Mouse (Mus musculus): ENCODE data around the gene Tpm1. TPM values are rescaled to one million over a fixed set of nuclear protein-coding genes. Genes with fewer than 3 reads are reported as not detected.

The Tpm1 gene
- polyA plus RNA-seq, 1 experiment from 2014 or later: 1,102 TPM

DNA sequence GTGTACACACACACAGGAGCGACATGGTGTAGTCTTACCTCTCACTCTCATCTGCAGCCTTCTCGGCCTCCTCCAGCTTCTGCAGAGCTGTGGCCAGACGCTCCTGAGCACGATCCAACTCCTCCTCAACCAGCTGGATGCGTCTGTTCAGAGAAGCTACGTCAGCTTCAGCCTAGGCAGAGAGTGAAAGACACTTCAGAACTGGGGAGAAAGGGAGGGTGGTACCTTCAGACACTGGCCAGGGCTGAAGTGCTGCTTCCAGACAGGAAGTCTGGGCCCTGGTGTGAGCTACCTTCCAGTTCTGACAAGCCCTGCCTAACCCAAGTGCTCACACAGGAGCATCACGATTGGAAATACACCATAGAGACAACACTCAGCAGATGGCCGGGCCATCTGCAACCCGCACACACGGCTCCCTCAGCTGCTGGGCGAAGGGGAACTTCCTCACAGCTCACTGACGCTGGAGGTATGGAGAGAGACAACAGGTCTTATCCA is 13.2 kb downstream of the Tpm1 start:
- no peak overlapping the region for H3K4me3 ChIP-seq (replicated peaks)
- WGBS: 75% methylated on average over 12 of the region's 12 CpGs
- H3K4me1 ChIP-seq: peaks cover 22% of the 10 kb centered on the region
- no peak for ATAC-seq (ENCODE audit: insufficient read depth, low FRiP score, low read depth)
- no peaks in the 10 kb centered on the region for H3K27me3 ChIP-seq (replicated peaks)
- no peak overlapping the region for H3K4me2 ChIP-seq
- 0 out of 2 replicates have a peak overlapping the region, but pooled peaks have one; percentile 31 for H3K27ac ChIP-seq
- no peak overlapping the region for H3K9ac ChIP-seq
- H3K36me3 ChIP-seq: peaks cover 47% of the 10 kb centered on the region
- 0 out of 2 replicates have a peak, but pooled peaks cover 7% of the 10 kb centered on the region for H3K9me3 ChIP-seq

DNA sequence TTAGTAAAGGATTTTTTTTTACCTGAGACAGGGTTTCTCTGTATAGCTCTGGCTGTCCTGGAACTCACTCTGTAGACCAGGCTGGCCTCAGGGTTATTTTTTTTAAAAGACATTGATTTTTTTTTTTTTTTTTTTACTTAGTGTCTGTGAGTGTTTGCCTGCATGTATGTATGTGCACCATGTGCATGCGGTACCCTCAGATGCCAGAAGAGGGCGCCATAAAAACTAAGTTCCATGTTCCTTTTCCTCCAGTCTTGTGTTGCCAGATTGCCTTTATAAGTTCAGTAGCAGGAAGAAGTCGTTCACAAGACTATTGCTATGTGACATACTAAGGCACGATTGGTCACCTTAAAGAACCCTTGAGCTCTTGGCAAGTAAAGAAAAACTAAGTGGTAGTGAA is 14.5 kb downstream of the Tpm1 start:
- Histone ChIP-seq H3K9me3 (0 out of 2 replicates have a peak, but pooled peaks cover 7% of the 10 kb centered on the region), H3K27me3 (replicated peaks) (no peaks in the 10 kb centered on the region), H3K4me2 (no peak overlapping the region), H3K4me3 (replicated peaks) (no peak overlapping the region), H3K27ac (no peak overlapping the region), H3K4me1 (peaks cover 10% of the 10 kb centered on the region; the same call in 1 of the 2 replicates), H3K36me3 (peaks cover 53% of the 10 kb centered on the region), H3K9ac (no peak overlapping the region)
- WGBS: 91% methylated on average over 4 of the region's 4 CpGs
- ATAC-seq (ENCODE audit: insufficient read depth, low FRiP score, low read depth): no peak

GRCm38 (mm10) chr9:67033016-67033415 is 16.2 kb downstream of the Tpm1 start:
- Histone ChIP-seq H3K4me3 (replicated peaks) (no peak overlapping the region), H3K9me3 (0 out of 2 replicates have a peak, but pooled peaks cover 7% of the 10 kb centered on the region), H3K4me1 (no peaks in the 10 kb centered on the region), H3K4me2 (no peak overlapping the region), H3K27me3 (replicated peaks) (no peaks in the 10 kb centered on the region), H3K9ac (no peak overlapping the region), H3K27ac (no peak overlapping the region), H3K36me3 (peaks cover 60% of the 10 kb centered on the region)
- WGBS: 90% methylated on average over 10 of the region's 10 CpGs
- no peak for ATAC-seq (ENCODE audit: insufficient read depth, low FRiP score, low read depth)

DNA sequence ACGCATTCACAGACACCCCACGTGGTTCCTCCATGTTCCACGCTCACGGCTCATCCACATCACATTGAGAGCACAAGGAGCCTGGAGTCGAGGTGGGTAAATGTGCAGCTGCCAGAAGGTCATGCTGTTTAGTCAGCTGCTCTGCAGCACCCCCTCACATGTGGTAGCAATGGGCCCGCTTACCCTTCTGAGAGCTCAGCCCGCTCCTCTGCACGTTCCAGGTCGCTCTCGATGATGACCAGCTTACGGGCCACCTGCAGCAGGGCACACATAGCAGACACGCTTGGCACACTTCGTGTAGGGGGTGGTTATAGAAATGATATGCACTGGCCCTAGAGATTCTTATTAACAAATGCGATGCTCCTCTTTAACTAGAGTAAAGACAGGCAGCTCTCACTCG is 16.6 kb downstream of the Tpm1 start:
- H3K4me3 ChIP-seq (replicated peaks): no peak overlapping the region
- no peaks in the 10 kb centered on the region for H3K27me3 ChIP-seq (replicated peaks)
- H3K4me2 ChIP-seq: no peak overlapping the region
- no peaks in the 10 kb centered on the region for H3K4me1 ChIP-seq
- peaks cover 63% of the 10 kb centered on the region for H3K36me3 ChIP-seq
- ATAC-seq (ENCODE audit: insufficient read depth, low FRiP score, low read depth): no peak
- no peak overlapping the region for H3K27ac ChIP-seq
- 0 out of 2 replicates have a peak, but pooled peaks cover 7% of the 10 kb centered on the region for H3K9me3 ChIP-seq
- H3K9ac ChIP-seq: no peak overlapping the region
- WGBS: 91% methylated on average over 15 of the region's 15 CpGs

DNA sequence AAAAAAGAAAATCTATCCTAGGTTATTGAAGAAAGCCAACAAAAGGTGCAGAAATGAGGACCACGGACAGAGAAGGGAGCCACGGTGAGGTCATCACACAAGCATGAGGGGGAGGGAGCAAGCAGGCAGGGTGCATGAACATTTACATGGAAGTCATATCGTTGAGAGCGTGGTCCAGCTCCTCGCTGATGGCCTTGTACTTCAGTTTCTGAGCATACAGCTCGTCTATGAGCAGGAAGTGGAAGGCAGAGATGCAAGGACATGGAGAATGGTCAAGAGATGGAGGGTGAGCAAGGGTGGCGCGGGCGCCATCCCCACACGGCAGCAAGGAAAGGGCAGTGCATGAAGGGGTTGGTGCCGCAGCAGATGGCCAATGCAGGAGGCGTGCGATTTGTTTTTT is 19.7 kb downstream of the Tpm1 start:
- Histone ChIP-seq H3K4me3 (replicated peaks) (no peak overlapping the region), H3K9ac (no peak overlapping the region), H3K4me1 (no peaks in the 10 kb centered on the region), H3K4me2 (no peak overlapping the region), H3K9me3 (no peaks in the 10 kb centered on the region), H3K27me3 (replicated peaks) (no peaks in the 10 kb centered on the region), H3K36me3 (peaks cover 58% of the 10 kb centered on the region), H3K27ac (no peak overlapping the region)
- no peak for ATAC-seq (ENCODE audit: insufficient read depth, low FRiP score, low read depth)
- 86% methylated on average over 13 of the region's 13 CpGs for WGBS

DNA sequence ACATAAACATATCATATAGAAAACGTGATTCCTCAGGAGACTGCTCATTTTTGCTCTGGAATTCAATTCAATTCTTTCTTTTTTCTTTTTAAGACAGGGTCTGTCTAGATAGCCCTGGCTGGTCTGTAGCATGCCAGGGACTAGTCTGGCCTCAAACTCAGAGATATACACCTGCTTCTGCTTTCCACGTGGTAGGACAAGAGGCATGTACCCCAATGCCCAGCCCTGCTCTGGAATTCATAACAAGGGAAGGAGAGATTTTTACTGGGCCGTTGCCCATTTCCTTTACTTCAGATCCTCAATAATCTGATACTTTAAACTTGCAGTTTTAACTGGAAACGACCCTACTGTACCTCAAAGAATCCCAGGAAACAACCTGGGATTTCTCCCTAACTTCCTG is 20.3 kb downstream of the Tpm1 start:
- H3K27me3 ChIP-seq (replicated peaks): no peaks in the 10 kb centered on the region
- no peaks in the 10 kb centered on the region for H3K9me3 ChIP-seq
- peaks cover 53% of the 10 kb centered on the region for H3K36me3 ChIP-seq
- H3K4me1 ChIP-seq: no peaks in the 10 kb centered on the region
- 61% methylated on average over 4 of the region's 4 CpGs for WGBS
- no peak for ATAC-seq (ENCODE audit: insufficient read depth, low FRiP score, low read depth)
- no peak overlapping the region for H3K4me2 ChIP-seq
- no peak overlapping the region for H3K27ac ChIP-seq
- no peak overlapping the region for H3K4me3 ChIP-seq (replicated peaks)
- no peak overlapping the region for H3K9ac ChIP-seq

GRCm38 (mm10) chr9:67028133-67028724 is 21.0 kb downstream of the Tpm1 start:
- H3K4me1 ChIP-seq: no peaks in the 10 kb centered on the region
- no peak for ATAC-seq (ENCODE audit: insufficient read depth, low FRiP score, low read depth)
- peaks cover 47% of the 10 kb centered on the region for H3K36me3 ChIP-seq
- H3K27ac ChIP-seq: no peak overlapping the region
- H3K4me2 ChIP-seq: no peak overlapping the region
- H3K27me3 ChIP-seq (replicated peaks): no peaks in the 10 kb centered on the region
- H3K9me3 ChIP-seq: no peaks in the 10 kb centered on the region
- no peak overlapping the region for H3K9ac ChIP-seq
- no peak overlapping the region for H3K4me3 ChIP-seq (replicated peaks)
- 81% methylated on average over 12 of the region's 12 CpGs for WGBS

DNA sequence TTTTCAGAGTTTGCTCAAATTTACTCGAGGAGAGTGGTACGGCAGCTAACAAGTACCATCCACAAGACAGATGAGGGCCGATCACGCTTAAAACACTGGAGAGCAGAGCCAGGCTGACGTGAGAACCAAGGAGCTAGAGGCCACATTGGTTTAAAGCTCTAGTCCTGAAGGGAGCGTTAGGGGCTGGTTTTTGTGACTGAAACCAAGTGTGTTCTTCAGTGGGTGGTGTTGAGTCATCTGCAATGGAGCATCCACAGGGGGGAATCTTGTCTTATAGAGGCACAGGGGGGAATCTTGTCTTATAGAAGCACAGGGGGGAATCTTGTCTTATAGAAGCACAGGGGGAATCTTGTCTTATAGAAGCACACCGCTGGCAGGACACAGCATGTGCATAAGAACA is 22.3 kb downstream of the Tpm1 start:
- ATAC-seq (ENCODE audit: insufficient read depth, low FRiP score, low read depth): no peak
- Histone ChIP-seq H3K27ac (no peak overlapping the region), H3K4me2 (no peak overlapping the region), H3K4me1 (no peaks in the 10 kb centered on the region), H3K9me3 (no peaks in the 10 kb centered on the region), H3K27me3 (replicated peaks) (no peaks in the 10 kb centered on the region), H3K9ac (no peak overlapping the region), H3K4me3 (replicated peaks) (no peak overlapping the region), H3K36me3 (peaks cover 41% of the 10 kb centered on the region)
- 89% methylated on average over 7 of the region's 7 CpGs for WGBS

DNA sequence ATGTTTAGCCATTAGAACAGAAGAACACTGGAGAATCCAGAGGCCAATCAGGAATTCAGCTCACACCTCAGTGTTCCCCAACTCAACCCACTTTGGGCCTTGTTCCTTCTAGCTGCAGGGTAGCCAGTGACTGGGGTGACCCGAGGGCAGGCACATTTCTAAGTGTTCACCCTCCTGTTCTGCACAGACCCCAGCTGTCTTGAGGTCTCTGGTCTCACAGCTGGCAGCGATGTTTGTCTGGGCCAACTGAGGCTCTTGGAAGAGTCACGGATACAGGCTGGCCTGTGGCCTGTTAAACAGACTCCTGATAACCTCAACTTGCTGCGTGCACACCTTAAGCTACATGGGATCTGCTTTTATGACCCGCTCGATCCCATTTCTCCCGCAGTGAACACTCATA is 23.1 kb downstream of the Tpm1 start:
- H3K4me3 ChIP-seq (replicated peaks): no peak overlapping the region
- 91% methylated on average over 7 of the region's 7 CpGs for WGBS
- no peak overlapping the region for H3K4me2 ChIP-seq
- H3K36me3 ChIP-seq: peaks cover 45% of the 10 kb centered on the region
- ATAC-seq (ENCODE audit: insufficient read depth, low FRiP score, low read depth): no peak
- H3K9ac ChIP-seq: no peak overlapping the region
- H3K4me1 ChIP-seq: no peaks in the 10 kb centered on the region
- H3K9me3 ChIP-seq: no peaks in the 10 kb centered on the region
- H3K27ac ChIP-seq: no peak overlapping the region
- no peaks in the 10 kb centered on the region for H3K27me3 ChIP-seq (replicated peaks)

GRCm38 (mm10) chr9:67024889-67025692 is 24.1 kb downstream of the Tpm1 start:
- no peak overlapping the region for H3K4me2 ChIP-seq
- no peaks in the 10 kb centered on the region for H3K27me3 ChIP-seq (replicated peaks)
- H3K4me1 ChIP-seq: no peaks in the 10 kb centered on the region
- peaks cover 42% of the 10 kb centered on the region for H3K36me3 ChIP-seq
- H3K9me3 ChIP-seq: no peaks in the 10 kb centered on the region
- WGBS: 66% methylated on average over 17 of the region's 17 CpGs
- H3K9ac ChIP-seq: no peak overlapping the region
- H3K4me3 ChIP-seq (replicated peaks): no peak overlapping the region
- no peak overlapping the region for H3K27ac ChIP-seq
- ATAC-seq (ENCODE audit: insufficient read depth, low FRiP score, low read depth): peak; percentile 91

GRCm38 (mm10) chr9:67023371-67023770 is 25.8 kb downstream of the Tpm1 start:
- ATAC-seq (ENCODE audit: insufficient read depth, low FRiP score, low read depth): no peak

GRCm38 (mm10) chr9:67020063-67020462 is 29.1 kb downstream of the Tpm1 start:
- Histone ChIP-seq H3K27me3 (replicated peaks) (no peaks in the 10 kb centered on the region), H3K4me2 (no peak overlapping the region), H3K36me3 (peaks cover 13% of the 10 kb centered on the region; the same call in 1 of the 2 replicates), H3K27ac (0 out of 2 replicates have a peak overlapping the region, but pooled peaks have one; percentile 1), H3K9me3 (no peaks in the 10 kb centered on the region), H3K4me1 (no peaks in the 10 kb centered on the region), H3K4me3 (replicated peaks) (no peak overlapping the region), H3K9ac (no peak overlapping the region)
- ATAC-seq (ENCODE audit: insufficient read depth, low FRiP score, low read depth): peak; percentile 54; the same call in 1 of the 2 replicates
- WGBS: 59% methylated on average over 2 of the region's 2 CpGs

More at GRCm38 (mm10) chr9:67023371-67023770, 25.8 kb downstream of the Tpm1 start:
- Histone ChIP-seq H3K27ac (no peak overlapping the region), H3K27me3 (replicated peaks) (no peaks in the 10 kb centered on the region), H3K4me2 (no peak overlapping the region), H3K9me3 (no peaks in the 10 kb centered on the region), H3K4me1 (no peaks in the 10 kb centered on the region), H3K4me3 (replicated peaks) (no peak overlapping the region), H3K9ac (no peak overlapping the region), H3K36me3 (peaks cover 32% of the 10 kb centered on the region)
- WGBS: 86% methylated on average over 9 of the region's 9 CpGs
